Mouse (Mus musculus): ENCODE data around the gene Dand5.

DNA sequence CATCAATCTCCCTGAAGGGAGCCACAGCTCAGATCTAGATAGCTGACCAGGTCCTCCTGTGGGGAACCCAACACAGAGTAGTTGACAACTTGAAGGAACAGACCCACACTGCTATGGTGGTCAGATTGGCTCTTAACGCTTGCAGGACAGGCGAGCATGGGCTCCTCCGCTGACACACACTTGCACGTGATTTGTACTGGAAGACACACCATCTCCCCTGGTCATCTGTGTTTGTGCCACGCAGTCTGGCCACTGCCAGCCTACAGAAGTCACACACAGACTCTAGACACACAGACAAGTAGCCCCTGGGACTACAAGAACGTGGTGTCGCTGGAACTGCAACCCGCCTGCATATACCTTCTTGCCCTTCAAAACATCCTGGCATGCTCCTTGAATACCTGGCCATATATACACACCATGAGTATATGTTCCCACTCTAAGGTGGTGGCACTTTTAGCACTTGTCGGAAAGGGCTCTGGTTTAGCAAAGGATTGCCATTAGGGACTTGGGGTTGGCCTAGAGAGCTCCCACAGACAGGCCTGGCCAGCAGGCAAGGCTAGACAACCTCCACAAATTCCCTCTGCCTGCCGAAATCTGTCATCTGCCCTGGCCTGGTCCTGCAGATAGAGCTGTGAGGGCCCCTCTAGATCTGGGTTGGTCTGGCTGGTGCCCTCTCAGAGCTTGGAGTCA, 24.0 kb downstream of the Dand5 start:
- TF ChIP-seq CEBPB (IDR thresholded peaks at IDR 0.05; ENCODE audit: insufficient read depth, poor library complexity, severe bottlenecking) (no peak), POLR2A (IDR thresholded peaks at IDR 0.05; ENCODE audit: insufficient read length, low read depth) (no peak)
